Mouse (Mus musculus) gastrocnemius, postnatal 36 days (tissue): Measurements from ENCODE around the gene Glud1. TPM values are rescaled to one million over a fixed set of nuclear protein-coding genes. Genes with fewer than 3 reads are reported as not detected.
"Not testable (repeated sequence)": the region's sequence is repeated elsewhere in the genome, so short reads cannot be mapped to it uniquely, and the experiment has no call there.

Source experiments
- DNase-seq, 2 experiments: peaks; one replicate each; pipeline ENCODE4 v3.0.0; 2022
- intact Hi-C: fragments of 180-260 bp; cut with DNase I; formaldehyde crosslinking; loops from one replicate; pipeline ENCODE4 v1.15.1; 2025
- total RNA-seq, 2 experiments: library from RNA; stranded (reverse); gene quantifications; 2 replicates each; pipeline ENCODE4 v1.2.3; 2021

Gene Glud1
- total RNA-seq, 2 experiments from 2014 or later = 99.3 to 134 TPM

GRCm38 (mm10) chr14:34347084-34347483 is 36.6 kb downstream of the Glud1 start:
- intact Hi-C loops = no loop called here
- no peak for DNase-seq

GRCm38 (mm10) chr14:34348301-34348700 is 37.8 kb downstream of the Glud1 start:
- intact Hi-C loops = no loop called here
- DNase-seq = no peak

- DNase-seq = no peak
- intact Hi-C loops = no loop called here
Observed at GRCm38 (mm10) chr14:34349007-34349406, 38.5 kb downstream of the Glud1 start.

- intact Hi-C loops = no loop called here
Observed at GRCm38 (mm10) chr14:34351660-34352059, 41.1 kb downstream of the Glud1 start.

GRCm38 (mm10) chr14:34352523-34352922 is 42.0 kb downstream of the Glud1 start:
- DNase-seq = no peak
- intact Hi-C loops = no loop called here

More at GRCm38 (mm10) chr14:34351660-34352059, 41.1 kb downstream of the Glud1 start:
- no peak for DNase-seq

- intact Hi-C loops = no loop called here
- DNase-seq = no peak
Observed at GRCm38 (mm10) chr14:34353326-34353725, 42.8 kb downstream of the Glud1 start.

- intact Hi-C loops = no loop called here
- no peak for DNase-seq
Observed at GRCm38 (mm10) chr14:34354456-34354855, 43.9 kb downstream of the Glud1 start.

DNA sequence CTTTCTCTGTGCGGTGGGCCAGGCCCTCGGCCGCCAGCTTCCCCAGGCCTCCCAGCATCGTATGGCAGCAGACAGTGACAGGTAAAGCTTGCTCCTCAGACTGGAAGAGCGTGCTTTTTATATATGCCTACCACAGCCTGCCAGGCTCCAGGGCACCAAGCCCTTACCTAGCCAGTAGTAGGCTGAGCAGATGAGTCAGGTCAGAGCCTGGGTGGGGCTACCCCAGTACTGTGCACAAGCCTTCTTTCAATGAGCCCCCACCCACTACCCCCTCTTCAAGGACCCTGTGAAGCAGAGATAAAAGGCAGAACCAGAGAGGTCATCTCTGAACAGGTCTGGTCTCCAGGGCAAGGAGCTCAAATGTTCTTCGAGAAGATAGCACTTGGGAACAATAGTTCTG is 44.8 kb downstream of the Glud1 start, which contains the start of gene Fam25c:
Gene Fam25c (minus strand): TSS at position 133 of the 400 bp plus-strand sequence.
- intact Hi-C loops = no loop called here
- DNase-seq = no peak

- DNase-seq = peak in 1 of 2 experiments; percentile 21
- intact Hi-C loops = no loop called here
Observed at GRCm38 (mm10) chr14:34357671-34358455, 47.3 kb downstream of the Glud1 start.

DNA sequence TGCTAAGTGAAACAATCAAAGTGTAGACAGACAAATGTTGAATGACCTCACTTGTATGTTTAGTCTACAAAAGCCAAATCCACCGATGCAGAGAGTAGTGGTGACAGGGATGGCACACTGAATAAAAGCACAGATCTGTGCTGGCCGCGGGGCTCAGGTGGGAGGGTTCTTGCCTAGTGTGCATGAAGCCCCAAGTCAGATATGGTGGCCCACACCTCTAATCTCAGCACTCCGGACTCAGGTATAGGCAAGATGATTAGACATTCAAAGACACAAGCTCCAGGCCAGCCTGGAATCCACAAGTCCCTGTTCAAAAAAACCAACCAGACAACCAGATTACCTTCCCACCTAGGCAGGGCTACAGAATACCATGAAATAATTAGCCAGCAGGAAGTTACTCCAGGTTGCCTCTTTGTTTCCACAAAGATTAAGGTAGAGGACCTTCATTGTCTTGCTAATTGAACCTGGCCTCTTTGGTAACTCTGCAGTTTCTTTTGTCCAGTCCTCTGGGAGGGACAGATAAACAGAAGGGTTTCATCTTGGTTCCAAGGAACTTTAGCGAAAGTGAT is 49.2 kb downstream of the Glud1 start:
- DNase-seq = no peak
- intact Hi-C loops = loop anchor here (10.0 kb wide), 1 partner anchor 255 kb away; the partner anchor contains the start of gene A630023A22Rik

- no peak for DNase-seq
- intact Hi-C loops = loop anchor here (10.0 kb wide), 1 partner anchor 255 kb away; the partner anchor contains the start of gene A630023A22Rik
Observed at GRCm38 (mm10) chr14:34360251-34360650, 49.7 kb downstream of the Glud1 start.

DNA sequence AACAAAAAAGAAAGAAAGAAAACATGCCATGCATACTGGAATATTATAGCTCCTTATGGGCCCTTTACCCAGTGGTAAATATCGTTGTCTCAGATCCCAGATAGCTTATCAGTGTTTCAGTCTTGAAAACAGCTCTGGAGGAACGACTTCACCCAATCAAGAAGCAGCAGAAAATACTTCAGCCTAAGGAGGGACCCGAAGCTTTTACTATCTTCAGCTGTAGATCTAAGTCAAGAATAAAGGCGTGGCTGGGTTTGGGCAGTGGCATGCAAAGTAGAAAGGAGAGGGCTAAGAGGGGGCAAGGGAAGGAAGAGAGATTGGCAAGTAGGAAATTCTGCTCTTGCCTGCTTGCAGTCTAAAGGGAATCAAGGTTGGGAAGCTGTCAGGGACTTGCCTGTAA is 51.6 kb downstream of the Glud1 start:
- DNase-seq = no peak
- intact Hi-C loops = loop anchor here (2.0 to 10.0 kb wide), 3 partner anchors 51 to 257 kb away; partner anchors contain the start of genes A630023A22Rik, Glud1 and Shld2

DNA sequence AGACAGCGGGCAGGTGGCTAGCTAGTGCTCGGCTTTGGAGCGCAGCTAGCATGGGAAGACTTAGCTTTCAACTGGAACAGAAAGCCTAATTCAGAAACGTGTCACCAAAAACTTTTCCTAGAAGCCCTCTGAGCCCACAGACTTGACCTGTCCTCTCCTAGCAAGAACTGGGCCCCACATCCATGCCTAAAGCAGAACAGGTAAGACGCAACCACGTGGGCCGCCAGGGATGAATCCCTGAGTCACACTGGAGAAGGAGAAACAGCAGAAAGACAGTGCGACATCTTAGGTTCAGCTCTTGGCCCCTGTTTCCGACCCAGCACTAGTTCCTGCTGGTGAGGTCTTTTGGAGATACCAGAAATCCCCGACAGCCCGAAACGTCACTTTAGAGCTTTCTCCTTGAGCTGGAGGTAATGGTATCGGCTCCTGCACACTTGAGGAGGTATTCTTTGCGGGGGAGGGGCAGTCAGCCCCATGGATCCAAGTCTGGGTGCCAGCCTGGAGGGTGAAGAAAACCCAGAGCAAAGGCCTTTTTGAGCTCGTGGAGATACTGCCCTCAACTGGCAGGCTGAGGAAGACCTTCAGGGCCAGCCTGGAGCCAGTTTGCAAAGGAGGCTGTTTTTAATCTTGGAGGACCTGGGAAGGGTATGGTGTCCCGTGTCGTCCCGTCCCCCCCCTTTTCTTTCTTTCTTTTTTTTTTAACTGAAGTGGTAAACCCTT is 52.4 kb downstream of the Glud1 start:
- intact Hi-C loops = loop anchor here (2.0 to 10.0 kb wide), 3 partner anchors 52 to 258 kb away; partner anchors contain the start of genes A630023A22Rik, Glud1 and Shld2
- DNase-seq = peak; percentile 58 to 59

- intact Hi-C loops = loop anchor here (2.0 to 10.0 kb wide), 3 partner anchors 53 to 259 kb away; partner anchors contain the start of genes A630023A22Rik, Glud1 and Shld2
- DNase-seq = peak; percentile 74 to 83
Observed at GRCm38 (mm10) chr14:34363490-34364253, 53.1 kb downstream of the Glud1 start.

DNA sequence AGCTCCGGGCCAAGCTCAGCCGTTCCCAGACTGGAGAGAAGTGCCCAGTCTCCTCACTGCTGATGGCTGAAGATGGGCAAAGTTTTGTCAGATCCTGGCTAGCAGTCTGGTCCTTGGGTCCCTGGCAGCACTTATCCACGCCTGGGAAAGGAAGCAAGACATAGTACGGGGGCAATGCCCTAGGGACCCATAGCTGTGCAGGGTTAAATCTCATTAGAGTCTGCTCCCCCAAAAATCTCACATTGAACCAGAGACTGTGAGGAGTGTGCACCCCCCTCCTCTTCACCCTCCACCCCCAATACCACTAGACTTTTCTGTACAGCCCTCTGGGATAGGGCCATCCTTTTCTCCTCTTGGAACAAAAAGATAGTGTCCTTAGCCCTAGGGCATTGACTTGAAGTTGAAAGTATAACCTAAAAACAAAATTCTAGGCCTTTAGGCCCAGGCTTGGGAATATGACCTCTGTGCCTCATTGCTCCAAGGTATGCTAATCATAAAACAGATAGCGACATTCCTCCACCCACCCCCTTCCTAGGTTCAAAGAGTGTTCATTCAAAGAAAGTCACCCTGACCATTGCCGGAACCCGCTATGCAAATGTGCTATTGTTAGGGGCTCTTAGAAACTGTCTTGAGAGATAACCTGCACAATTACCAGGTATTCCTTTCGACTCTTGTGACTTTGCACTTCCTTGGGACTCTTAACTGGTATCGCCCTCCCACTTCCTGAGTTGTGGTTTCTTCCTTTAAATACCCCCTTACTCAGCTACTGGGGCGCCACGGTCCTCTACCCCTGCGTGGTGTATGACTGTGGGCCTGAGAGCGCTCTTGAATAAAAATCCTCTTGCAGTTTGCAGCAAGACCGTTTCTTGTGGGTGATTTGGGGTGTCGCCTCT is 54.0 kb downstream of the Glud1 start:
- not testable (repeated sequence) for DNase-seq
- intact Hi-C loops = loop anchor here (10.0 kb wide), 1 partner anchor 260 kb away; the partner anchor contains the start of gene A630023A22Rik

DNA sequence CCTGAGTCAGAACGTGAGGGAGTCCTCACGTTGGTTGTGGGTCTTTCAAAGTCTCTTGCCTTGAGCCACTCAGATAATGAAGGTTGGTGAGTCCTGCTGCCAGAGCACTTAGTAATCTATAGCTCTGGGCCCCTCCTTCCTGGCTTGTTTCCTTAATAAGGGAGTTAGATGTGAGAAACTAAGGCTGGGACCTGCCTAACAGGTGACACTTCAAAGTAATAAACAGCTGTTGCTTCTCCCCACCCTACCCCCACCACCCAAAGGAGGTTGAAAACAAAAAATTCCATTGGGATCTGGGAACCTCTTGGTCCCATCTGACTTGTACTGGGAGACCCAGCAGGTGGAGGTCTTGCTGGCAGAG is 54.6 kb downstream of the Glud1 start:
- intact Hi-C loops = loop anchor here (10.0 kb wide), 1 partner anchor 260 kb away; the partner anchor contains the start of gene A630023A22Rik

DNA sequence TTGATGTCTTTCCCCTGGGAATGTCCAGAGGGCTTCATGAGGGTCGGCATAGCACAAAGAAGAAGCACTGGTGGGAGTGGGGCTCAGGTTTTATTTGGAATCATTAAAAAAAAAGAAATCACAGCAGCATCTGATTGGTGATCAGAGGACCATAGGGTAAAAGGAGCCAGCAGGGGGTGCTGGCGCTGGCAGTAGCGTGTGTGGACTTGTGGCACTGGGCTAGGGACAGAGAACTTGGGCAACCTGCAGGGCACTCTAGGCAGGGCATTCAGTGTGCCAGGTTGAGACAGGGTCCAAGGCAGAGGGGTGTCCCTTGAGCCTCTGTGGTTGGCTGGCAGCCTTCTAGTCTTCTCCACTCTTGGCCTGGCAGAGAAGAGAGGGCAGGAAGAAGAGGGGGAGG is 59.7 kb downstream of the Glud1 start:
- no peak for DNase-seq

More for the DNA sequence above, 54.6 kb downstream of the Glud1 start:
- DNase-seq = no peak

GRCm38 (mm10) chr14:34370921-34371320 is 60.4 kb downstream of the Glud1 start:
- no peak for DNase-seq
- intact Hi-C loops = loop anchor here (2.0 to 5.0 kb wide), 3 partner anchors 28 to 406 kb away; no protein-coding TSS in a partner anchor

More for the DNA sequence above, 59.7 kb downstream of the Glud1 start:
- intact Hi-C loops = loop anchor here (2.0 to 5.0 kb wide), 3 partner anchors 29 to 407 kb away; no protein-coding TSS in a partner anchor
